Mouse (Mus musculus) heart, adult 2 months (tissue): ENCODE measurements at regions not wholly inside any gene's neighbourhood (a gene's known extent, or its start where the extent isn't known, plus 50 kb on each side); places are given as distances from the start of the nearest gene placed in this dataset.

Source experiments
- DNase-seq, 2 experiments: peaks; one replicate each; pipeline ENCODE4 v3.0.0; 2021
- H3K27ac ChIP-seq: fragments of 200-600 bp; 2 replicates; pipeline ENCODE4 v1.8.1; 2022
- H3K27me3 ChIP-seq: fragments of 200-500 bp; 2 replicates; pipeline ENCODE4 v1.6.1; 2012; ENCODE audit warnings: mild to moderate bottlenecking, low read length, inconsistent platforms, mixed read lengths; ENCODE audit not compliant: control insufficient read depth, insufficient read depth
- H3K36me3 ChIP-seq: fragments of 200-500 bp; 2 replicates; pipeline ENCODE4 v1.6.1; 2012; ENCODE audit warnings: low read length, inconsistent platforms; ENCODE audit not compliant: control insufficient read depth, insufficient read depth
- H3K4me1 ChIP-seq: fragments of 200-500 bp; 2 replicates; pipeline ENCODE4 v1.6.1; 2011; ENCODE audit warnings: low read length; ENCODE audit not compliant: control insufficient read depth, insufficient read depth
- H3K4me3 ChIP-seq: fragments of 200-600 bp; 2 replicates; pipeline ENCODE4 v1.8.1; 2022
- H3K79me2 ChIP-seq: fragments of 200-500 bp; replicated peaks from 2 replicates; pipeline ENCODE4 v1.6.1; 2012; ENCODE audit warnings: mild to moderate bottlenecking, inconsistent platforms, low read length, moderate library complexity, mixed read lengths; ENCODE audit not compliant: control insufficient read depth, insufficient read depth
- H3K9ac ChIP-seq: fragments of 200-500 bp; 2 replicates; pipeline ENCODE4 v1.6.1; 2012; ENCODE audit warnings: low read depth, mild to moderate bottlenecking, control low read depth, inconsistent platforms, low read length, mixed read lengths
- CTCF ChIP-seq: fragments of 200-600 bp; IDR thresholded peaks from 2 replicates; pipeline ENCODE4 v1.8.1; 2022; ENCODE audit warnings: antibody characterized with exemption, mild to moderate bottlenecking, moderate library complexity
- EP300 ChIP-seq: fragments of 200-500 bp; IDR thresholded peaks from 2 replicates; pipeline ENCODE4 v1.6.1; 2011; ENCODE audit warnings: low read depth, low read length, control low read depth; ENCODE audit not compliant: insufficient read depth
- POLR2A ChIP-seq: fragments of 200-500 bp; IDR thresholded peaks from 2 replicates; pipeline ENCODE4 v1.6.1; 2011; ENCODE audit warnings: mild to moderate bottlenecking, low read depth, low read length, control low read depth; ENCODE audit not compliant: insufficient read depth
- WGBS: fragments of 180-500 bp; shearing (Covaris S2); methylation state at CpG from one replicate; pipeline ENCODE4 v1.1.7; 2018; 5-methylcytosine and 5-hydroxymethylcytosine counted together
- intact Hi-C: fragments of 180-260 bp; cut with DNase I; formaldehyde crosslinking; loops from one replicate; pipeline ENCODE4 v1.15.1; 2025

DNA sequence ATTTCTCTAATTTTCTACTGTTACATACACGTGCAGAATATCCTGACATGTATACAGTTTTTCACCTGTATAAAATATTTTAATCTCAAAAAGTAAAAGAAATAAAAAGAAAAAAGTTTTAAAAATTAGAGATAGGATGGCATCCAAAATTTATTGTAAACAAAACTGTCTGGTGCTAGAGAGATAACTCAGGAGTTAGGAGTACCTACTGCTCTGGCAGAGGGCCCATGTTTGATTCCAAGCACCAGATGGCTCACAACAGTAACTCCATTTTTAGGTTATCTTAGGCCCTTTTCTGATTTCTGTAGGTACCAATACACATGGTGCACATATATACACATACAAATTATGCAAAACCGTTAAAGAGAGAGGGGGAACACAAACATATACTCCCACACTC is 320.0 kb upstream of the Klhl1 start:
- H3K79me2 ChIP-seq, result no peaks in the 10 kb centered on the region
- intact Hi-C loops, result no loop called here
- DNase-seq, result no peak
- no peaks in the 10 kb centered on the region for H3K27me3 ChIP-seq
- 53% methylated on average over 2 of the region's 2 CpGs for WGBS
- no peak overlapping the region for H3K4me3 ChIP-seq
- H3K9ac ChIP-seq, result no peak overlapping the region
- no peak overlapping the region for H3K27ac ChIP-seq
- TF ChIP-seq CTCF (no peak), EP300 (no peak), POLR2A (no peak)
- H3K36me3 ChIP-seq, result no peaks in the 10 kb centered on the region
- H3K4me1 ChIP-seq, result no peaks in the 10 kb centered on the region

- H3K79me2 ChIP-seq, result no peaks in the 10 kb centered on the region
- H3K27me3 ChIP-seq, result no peaks in the 10 kb centered on the region
- no peak overlapping the region for H3K9ac ChIP-seq
- intact Hi-C loops, result no loop called here
- no peak overlapping the region for H3K4me3 ChIP-seq
- no peak for DNase-seq
- no peak overlapping the region for H3K27ac ChIP-seq
- no peaks in the 10 kb centered on the region for H3K36me3 ChIP-seq
- H3K4me1 ChIP-seq, result no peaks in the 10 kb centered on the region
- TF ChIP-seq POLR2A (no peak), CTCF (no peak), EP300 (no peak)
- 65% methylated on average over 1 of the region's 1 CpGs for WGBS
Observed at GRCm38 (mm10) chr14:96825083-96825482, 306.2 kb upstream of the Klhl1 start.

DNA sequence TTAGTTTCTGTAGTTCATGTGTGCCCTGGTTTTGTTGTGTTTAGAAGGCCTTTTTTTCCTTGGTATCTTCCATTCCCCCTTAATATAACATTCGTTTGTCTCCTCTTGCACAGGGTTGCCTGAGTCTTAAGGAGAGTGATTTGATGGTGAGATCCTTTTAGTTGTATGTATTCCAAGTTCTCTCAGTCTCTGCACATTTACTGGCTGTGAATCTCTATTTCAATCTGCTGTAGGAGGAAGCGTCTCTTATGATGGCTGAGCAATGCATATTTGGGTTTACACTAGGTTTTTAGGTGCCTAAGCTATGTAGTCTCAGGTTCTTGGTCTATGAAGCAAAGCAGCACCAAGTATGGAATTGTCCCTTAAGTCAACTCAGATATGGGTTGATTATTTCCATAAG is 296.8 kb upstream of the Klhl1 start:
- H3K36me3 ChIP-seq, result no peaks in the 10 kb centered on the region
- no peaks in the 10 kb centered on the region for H3K79me2 ChIP-seq
- DNase-seq, result no peak
- TF ChIP-seq POLR2A (no peak), EP300 (no peak), CTCF (no peak)
- intact Hi-C loops, result no loop called here
- 58% methylated on average over 2 of the region's 2 CpGs for WGBS
- no peak overlapping the region for H3K27ac ChIP-seq
- H3K4me3 ChIP-seq, result no peak overlapping the region
- no peak overlapping the region for H3K9ac ChIP-seq
- no peaks in the 10 kb centered on the region for H3K27me3 ChIP-seq
- H3K4me1 ChIP-seq, result no peaks in the 10 kb centered on the region

GRCm38 (mm10) chr14:96805284-96805683 is 286.4 kb upstream of the Klhl1 start:
- Histone ChIP-seq H3K4me1 (no peaks in the 10 kb centered on the region), H3K27me3 (no peaks in the 10 kb centered on the region), H3K27ac (no peak overlapping the region), H3K4me3 (no peak overlapping the region), H3K79me2 (no peaks in the 10 kb centered on the region), H3K9ac (no peak overlapping the region), H3K36me3 (no peaks in the 10 kb centered on the region)
- DNase-seq, result no peak
- TF ChIP-seq EP300 (no peak), CTCF (no peak), POLR2A (no peak)
- 64% methylated on average over 1 of the region's 1 CpGs for WGBS
- intact Hi-C loops, result no loop called here

DNA sequence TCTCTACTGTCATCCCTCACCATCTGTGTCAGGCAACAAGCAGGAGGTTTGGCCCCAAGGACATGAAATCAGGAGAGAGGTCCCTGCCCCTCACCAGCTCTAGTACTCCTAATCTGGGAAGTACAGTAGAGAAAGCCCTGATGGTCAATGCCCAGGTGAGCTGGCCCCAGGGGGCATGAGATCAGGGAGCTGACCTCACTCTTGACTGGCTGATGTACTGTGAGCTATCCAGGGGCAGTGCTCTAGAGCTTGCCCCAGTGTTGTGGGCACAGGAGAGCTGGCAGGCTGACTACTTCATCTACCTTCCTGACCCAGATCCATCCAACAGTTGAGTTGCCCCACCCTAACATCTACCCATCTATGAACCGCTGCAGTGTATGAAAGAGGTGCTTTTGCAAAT is 275.9 kb upstream of the Klhl1 start:
- intact Hi-C loops, result no loop called here

DNA sequence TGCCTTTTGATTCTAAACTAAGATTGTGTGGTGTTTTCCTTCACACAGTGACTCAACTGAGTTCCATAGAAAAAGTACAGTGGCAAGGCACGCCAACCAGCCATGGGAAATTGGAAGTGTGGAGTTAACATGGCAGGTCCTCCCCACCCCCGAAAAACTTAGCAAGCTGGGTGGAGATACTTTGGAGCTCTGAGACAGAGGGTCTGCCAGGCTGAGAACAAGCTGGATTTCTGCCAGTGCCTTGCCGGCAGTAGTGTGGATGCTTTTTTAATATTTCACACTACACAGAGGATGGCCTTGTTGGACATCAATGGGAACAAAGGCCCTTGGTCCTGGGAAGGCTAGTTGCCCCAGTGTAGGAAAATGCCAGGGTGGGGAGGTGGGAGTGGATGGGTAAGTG is 269.0 kb upstream of the Klhl1 start:
- no peaks in the 10 kb centered on the region for H3K4me1 ChIP-seq
- no peak overlapping the region for H3K27ac ChIP-seq
- no peak overlapping the region for H3K4me3 ChIP-seq
- no peaks in the 10 kb centered on the region for H3K36me3 ChIP-seq
- 65% methylated on average over 3 of the region's 3 CpGs for WGBS
- no peaks in the 10 kb centered on the region for H3K79me2 ChIP-seq
- no peak for DNase-seq
- intact Hi-C loops, result no loop called here
- H3K27me3 ChIP-seq, result no peaks in the 10 kb centered on the region
- H3K9ac ChIP-seq, result no peak overlapping the region
- TF ChIP-seq EP300 (no peak), CTCF (no peak), POLR2A (no peak)

More for the DNA sequence above, 275.9 kb upstream of the Klhl1 start:
- no peak for DNase-seq
- Histone ChIP-seq H3K79me2 (no peaks in the 10 kb centered on the region), H3K4me1 (no peaks in the 10 kb centered on the region), H3K27ac (no peak overlapping the region), H3K27me3 (no peaks in the 10 kb centered on the region), H3K4me3 (no peak overlapping the region), H3K36me3 (no peaks in the 10 kb centered on the region), H3K9ac (no peak overlapping the region)
- no peak for TF ChIP-seq POLR2A
- TF ChIP-seq CTCF, result no peak
- TF ChIP-seq EP300, result no peak
- WGBS, result 81% methylated on average over 1 of the region's 1 CpGs

DNA sequence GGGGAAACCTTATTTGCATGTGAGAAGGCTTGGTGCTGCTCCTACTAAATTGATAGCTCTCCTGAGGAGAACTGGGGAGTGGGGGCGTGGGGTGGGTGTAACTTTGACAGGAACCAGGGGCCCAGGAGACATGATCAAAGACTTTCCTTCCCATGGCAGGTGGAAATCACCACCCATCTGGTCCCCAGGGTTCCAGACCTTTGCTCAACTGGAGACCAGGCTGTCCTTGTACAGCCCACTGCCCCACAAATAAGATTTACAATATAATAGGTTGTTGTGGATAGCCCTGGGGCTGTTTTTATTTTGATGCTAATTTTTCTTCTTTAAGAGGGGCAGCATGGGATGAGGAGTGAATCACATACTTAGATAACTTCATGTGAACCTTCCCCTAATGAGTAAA is 268.4 kb upstream of the Klhl1 start:
- intact Hi-C loops, result no loop called here
- no peaks in the 10 kb centered on the region for H3K27me3 ChIP-seq
- H3K79me2 ChIP-seq, result no peaks in the 10 kb centered on the region
- 38% methylated on average over 1 of the region's 1 CpGs for WGBS
- no peak overlapping the region for H3K9ac ChIP-seq
- no peaks in the 10 kb centered on the region for H3K36me3 ChIP-seq
- TF ChIP-seq POLR2A (no peak), CTCF (no peak), EP300 (no peak)
- DNase-seq, result no peak
- H3K27ac ChIP-seq, result no peak overlapping the region
- H3K4me1 ChIP-seq, result no peaks in the 10 kb centered on the region
- no peak overlapping the region for H3K4me3 ChIP-seq
